Mouse (Mus musculus) embryonic facial prominence, embryonic 10.5 days (tissue): ENCODE data around the gene Gm49366. TPM values are rescaled to one million over a fixed set of nuclear protein-coding genes. Genes with fewer than 3 reads are reported as not detected.
A peak's percentile ranks its signal among the peaks of the same experiment; 100 is the strongest.
"Not testable (repeated sequence)": the region's sequence is repeated elsewhere in the genome, so short reads cannot be mapped to it uniquely, and the experiment has no call there.

Source experiments
- DNase-seq: peaks from one replicate; pipeline ENCODE4 v3.0.0-alpha.2; 2017; ENCODE audit warnings: low spot score
- H3K27ac ChIP-seq: fragments of 300-500 bp; sonication (generic); replicated peaks from 2 replicates; pipeline ENCODE4 v1.5.1; 2016; ENCODE audit warnings: mild to moderate bottlenecking
- H3K27me3 ChIP-seq: fragments of 300-500 bp; sonication (generic); replicated peaks from 2 replicates; pipeline ENCODE4 v1.6.1; 2016; ENCODE audit warnings: low read depth, mild to moderate bottlenecking; ENCODE audit not compliant: poor library complexity, severe bottlenecking
- H3K36me3 ChIP-seq: fragments of 300-500 bp; sonication (generic); replicated peaks from 2 replicates; pipeline ENCODE4 v1.6.1; 2016; ENCODE audit warnings: mild to moderate bottlenecking, moderate library complexity
- H3K4me1 ChIP-seq: fragments of 300-500 bp; sonication (generic); 2 replicates; pipeline ENCODE4 v1.6.1; 2016
- H3K4me3 ChIP-seq: fragments of 300-500 bp; sonication (generic); 2 replicates; pipeline ENCODE4 v1.5.1; 2016; ENCODE audit warnings: mild to moderate bottlenecking, moderate library complexity
- H3K9me3 ChIP-seq: fragments of 300-500 bp; sonication (generic); 2 replicates; pipeline ENCODE4 v1.6.1; 2016; ENCODE audit warnings: mild to moderate bottlenecking
- WGBS: fragments of 180-500 bp; shearing (Covaris S2); methylation state at CpG from one replicate; pipeline ENCODE4 v1.1.7; 2016; 5-methylcytosine and 5-hydroxymethylcytosine counted together
- polyA plus RNA-seq: library from polyadenylated mRNA; unstranded; fragments of >200 nt; fragmentation: Nextera tagmentation; extraction: Ambion mirVana; gene quantifications from 2 replicates; pipeline ENCODE4 v1.2.1, GENCODE M21; 2016

Gene Gm49366
- polyA plus RNA-seq, 1 experiment from 2014 or later = not detected

DNA sequence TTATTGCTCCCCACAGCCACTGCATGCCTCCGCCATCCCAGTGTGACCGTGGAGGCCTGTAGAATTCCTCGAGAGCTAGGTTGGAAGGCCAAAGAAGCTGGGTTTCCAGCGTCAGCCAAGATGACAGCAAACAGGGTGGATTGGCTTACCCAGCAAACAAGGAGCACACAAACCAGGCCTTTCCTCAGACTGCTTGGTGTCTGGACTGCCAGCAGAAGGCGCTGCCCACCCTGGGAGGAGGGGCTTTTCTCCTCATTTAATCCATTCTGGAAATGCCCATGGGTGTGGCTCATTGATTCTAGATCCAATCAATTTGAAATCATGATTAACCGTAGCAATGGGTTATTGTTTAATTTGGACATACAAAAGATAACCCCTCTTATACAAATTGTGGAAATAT, 25.6 kb upstream of the Gm49366 start:
- Histone ChIP-seq H3K36me3 (peaks cover 17% of the 10 kb centered on the region), H3K9me3 (no peaks in the 10 kb centered on the region), H3K27ac (no peak overlapping the region), H3K4me3 (no peak overlapping the region), H3K27me3 (0 out of 2 replicates have a peak, but pooled peaks cover 6% of the 10 kb centered on the region), H3K4me1 (peaks cover 19% of the 10 kb centered on the region)
- DNase-seq = no peak
- 73% methylated on average over 6 of the region's 6 CpGs for WGBS

DNA sequence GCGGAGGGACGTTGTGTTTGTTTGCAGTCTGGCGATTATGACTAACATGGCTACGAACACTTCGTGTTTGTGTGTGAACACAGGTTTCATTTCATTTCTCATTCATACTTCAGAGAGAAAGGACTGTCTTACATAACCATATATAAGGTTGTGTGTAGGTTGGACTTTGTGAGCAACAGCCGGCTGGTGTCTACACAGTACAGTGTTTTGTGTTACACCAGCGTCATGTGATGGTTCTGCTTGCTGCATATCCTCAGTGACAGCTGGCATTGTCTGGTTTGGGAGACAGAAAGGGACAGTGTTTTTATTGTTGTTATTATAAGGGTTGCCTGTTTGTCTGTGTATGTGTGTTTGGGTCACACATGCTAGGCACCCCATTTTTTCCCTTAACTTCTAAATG, 25.0 kb upstream of the Gm49366 start:
- 94% methylated on average over 7 of the region's 7 CpGs for WGBS
- H3K4me1 ChIP-seq = peaks cover 18% of the 10 kb centered on the region
- H3K36me3 ChIP-seq = peaks cover 17% of the 10 kb centered on the region
- no peak overlapping the region for H3K27ac ChIP-seq
- 0 out of 2 replicates have a peak, but pooled peaks cover 2% of the 10 kb centered on the region for H3K27me3 ChIP-seq
- no peak overlapping the region for H3K4me3 ChIP-seq
- no peak for DNase-seq
- no peaks in the 10 kb centered on the region for H3K9me3 ChIP-seq

DNA sequence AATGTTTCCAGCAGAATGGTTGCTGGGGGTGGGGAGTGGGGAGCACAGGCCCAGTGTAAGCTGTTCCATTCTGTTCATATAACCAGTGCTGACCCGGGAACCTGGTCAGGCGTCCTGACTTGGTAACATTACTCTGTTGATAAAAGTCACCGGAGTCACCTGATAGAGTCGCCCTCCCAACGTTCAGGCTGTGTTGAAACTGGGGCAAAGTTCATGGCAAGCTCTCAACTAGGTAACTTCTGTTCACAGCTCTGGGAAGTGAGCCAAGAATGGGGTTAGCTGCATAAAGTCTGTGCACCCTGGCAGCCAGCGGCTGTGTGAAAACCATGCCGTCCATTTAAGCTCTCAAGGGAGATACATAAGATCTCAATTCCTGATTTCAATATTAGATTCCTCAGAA, 18.2 kb upstream of the Gm49366 start:
- DNase-seq, H3K4me3 ChIP-seq, H3K4me1 ChIP-seq, H3K27me3 ChIP-seq, H3K27ac ChIP-seq, H3K9me3 ChIP-seq: not testable (repeated sequence)
- 84% methylated on average over 7 of the region's 7 CpGs for WGBS
- H3K36me3 ChIP-seq = peaks cover 12% of the 10 kb centered on the region

DNA sequence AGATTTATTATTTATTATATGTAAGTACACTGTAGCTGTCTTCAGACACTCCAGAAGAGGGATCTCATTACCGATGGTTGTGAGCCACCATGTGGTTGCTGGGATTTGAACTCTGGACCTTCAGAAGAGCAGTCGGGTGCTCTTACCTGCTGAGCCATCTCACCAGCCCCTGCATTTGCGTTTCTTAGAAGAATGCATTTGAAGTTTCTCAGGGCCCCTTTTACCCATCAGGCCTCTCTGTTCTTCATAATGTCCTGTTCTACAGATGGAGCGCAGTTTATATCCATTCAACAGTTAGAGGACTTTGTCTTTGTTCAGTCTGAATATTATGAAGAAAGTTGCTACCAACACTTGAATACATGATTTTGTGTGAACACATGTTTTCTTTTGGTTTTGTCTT, 16.5 kb upstream of the Gm49366 start:
- H3K27ac ChIP-seq, H3K4me1 ChIP-seq: not testable (repeated sequence)
- 89% methylated on average over 4 of the region's 4 CpGs for WGBS

GRCm38 (mm10) chr12:84023052-84023745, 15.5 kb upstream of the Gm49366 start:
- Histone ChIP-seq H3K4me3 (no peak overlapping the region), H3K9me3 (no peaks in the 10 kb centered on the region), H3K27me3 (no peaks in the 10 kb centered on the region), H3K27ac (no peak overlapping the region), H3K4me1 (no peaks in the 10 kb centered on the region), H3K36me3 (no peaks in the 10 kb centered on the region; the same call in 1 of the 2 replicates)
- WGBS = 78% methylated on average over 9 of the region's 9 CpGs
- no peak for DNase-seq

More for the DNA sequence above, 16.5 kb upstream of the Gm49366 start:
- not testable (repeated sequence) for H3K36me3 ChIP-seq, H3K9me3 ChIP-seq, H3K27me3 ChIP-seq, DNase-seq, H3K4me3 ChIP-seq

DNA sequence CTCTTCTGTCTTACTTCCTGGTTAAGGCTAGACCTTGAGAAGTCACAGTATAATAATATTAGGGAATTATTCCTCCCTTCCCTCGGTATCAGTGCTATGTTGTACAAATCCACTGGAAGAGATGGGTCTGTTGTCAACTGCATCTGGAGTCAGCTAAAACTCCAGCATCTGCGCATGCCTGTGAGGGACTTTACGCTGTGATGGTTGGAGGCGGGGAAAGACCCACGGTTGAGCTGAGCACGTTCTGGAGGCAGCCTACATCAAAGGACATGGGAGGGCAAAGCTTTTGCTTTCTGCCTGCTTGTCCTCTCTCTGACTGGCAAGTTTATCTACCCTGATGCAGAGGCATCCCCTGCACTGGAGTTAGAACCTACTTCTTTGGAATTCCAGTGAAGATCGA, 12.8 kb upstream of the Gm49366 start:
- no peak overlapping the region for H3K27ac ChIP-seq
- H3K36me3 ChIP-seq = no peaks in the 10 kb centered on the region
- no peaks in the 10 kb centered on the region for H3K4me1 ChIP-seq
- no peaks in the 10 kb centered on the region for H3K9me3 ChIP-seq
- H3K4me3 ChIP-seq = no peak overlapping the region
- no peaks in the 10 kb centered on the region for H3K27me3 ChIP-seq
- WGBS = 93% methylated on average over 7 of the region's 7 CpGs
- no peak for DNase-seq

DNA sequence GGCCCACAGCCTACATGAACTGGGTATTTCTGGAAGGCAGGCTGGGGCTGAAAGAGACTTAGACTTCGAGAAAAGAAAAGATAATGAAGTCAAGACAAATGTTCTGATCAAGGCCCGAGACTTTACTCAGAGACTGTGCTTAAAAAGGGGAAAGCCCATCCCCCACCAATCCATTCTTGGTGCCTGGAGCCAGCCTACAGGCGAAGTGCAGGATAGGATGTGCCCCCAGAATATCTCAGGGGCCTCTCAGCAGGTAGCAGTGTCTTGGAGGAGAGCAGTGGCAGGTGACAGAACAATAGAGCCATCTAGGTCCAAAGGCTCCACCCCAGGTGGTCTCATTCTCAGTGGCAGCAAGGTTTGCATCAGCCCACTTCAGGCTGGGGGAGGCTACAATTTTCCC, 10.4 kb upstream of the Gm49366 start:
- H3K36me3 ChIP-seq, H3K9me3 ChIP-seq, H3K27ac ChIP-seq, H3K27me3 ChIP-seq, DNase-seq, H3K4me3 ChIP-seq, H3K4me1 ChIP-seq: not testable (repeated sequence)
- 43% methylated on average over 3 of the region's 3 CpGs for WGBS

- not testable (repeated sequence) for H3K27me3 ChIP-seq, H3K9me3 ChIP-seq, H3K4me3 ChIP-seq, H3K4me1 ChIP-seq, H3K36me3 ChIP-seq, DNase-seq, H3K27ac ChIP-seq
- WGBS = 80% methylated on average over 1 of the region's 1 CpGs
Observed at GRCm38 (mm10) chr12:84029043-84029442, 9.7 kb upstream of the Gm49366 start.

DNA sequence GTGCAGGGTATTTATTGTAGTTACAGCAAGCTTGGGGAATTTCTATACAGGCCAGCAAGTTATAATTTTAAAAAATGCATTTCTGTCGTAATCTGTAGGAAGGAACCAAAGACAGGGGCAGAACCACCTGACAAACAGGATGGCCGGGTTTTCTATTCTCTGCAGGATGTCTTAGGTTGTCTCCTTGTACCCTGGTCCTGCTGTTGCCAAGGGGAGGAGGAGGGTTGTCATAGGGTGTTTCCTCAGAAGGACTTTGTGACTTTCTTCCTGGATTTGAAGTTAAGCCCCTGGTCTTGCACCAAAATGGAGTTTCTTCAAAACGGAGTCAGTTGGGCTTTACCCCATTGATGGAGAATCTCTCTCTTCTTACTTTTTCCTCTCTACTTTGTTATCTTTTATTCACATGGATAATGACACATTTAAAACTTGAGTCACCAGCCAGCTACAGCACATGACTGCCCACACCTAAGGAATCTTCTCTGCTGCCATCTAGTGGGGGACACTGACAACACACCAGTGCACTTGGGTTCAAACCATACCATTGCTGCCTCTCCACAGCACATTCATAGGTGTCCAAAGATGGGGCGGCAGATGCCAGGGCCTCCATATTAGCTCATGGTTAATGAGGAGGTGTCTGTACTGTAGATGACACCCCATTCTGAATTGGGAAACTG, 7.9 kb upstream of the Gm49366 start:
- Histone ChIP-seq H3K27ac (no peak overlapping the region), H3K9me3 (no peaks in the 10 kb centered on the region), H3K4me1 (no peaks in the 10 kb centered on the region), H3K4me3 (no peak overlapping the region), H3K36me3 (no peaks in the 10 kb centered on the region), H3K27me3 (no peaks in the 10 kb centered on the region)
- WGBS = 79% methylated on average over 4 of the region's 4 CpGs
- peak; percentile 63 for DNase-seq

GRCm38 (mm10) chr12:84032854-84033253, 5.9 kb upstream of the Gm49366 start:
- WGBS = 92% methylated on average over 4 of the region's 4 CpGs
- Histone ChIP-seq H3K27ac (no peak overlapping the region), H3K27me3 (peaks cover 10% of the 10 kb centered on the region)

DNA sequence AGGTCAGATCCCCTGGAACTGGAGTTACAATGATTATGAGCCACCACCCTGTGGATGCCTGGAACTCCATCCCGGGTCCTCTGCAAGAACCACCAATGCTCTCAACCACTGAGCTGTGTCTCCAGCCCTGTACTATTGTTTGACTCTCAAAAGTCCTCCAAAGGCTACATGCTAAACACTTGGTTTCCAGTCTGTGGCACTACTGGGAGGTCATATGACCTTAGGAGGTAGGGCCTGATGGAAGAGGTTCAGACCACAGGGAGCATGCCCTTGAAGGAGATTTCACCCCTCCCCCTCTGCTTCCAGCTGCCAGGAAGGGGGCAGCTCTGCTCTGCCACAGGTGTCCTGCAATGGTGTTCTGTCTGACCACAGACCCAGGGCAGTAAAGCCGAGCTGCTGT, 5.4 kb upstream of the Gm49366 start:
- H3K27ac ChIP-seq, H3K4me1 ChIP-seq, H3K9me3 ChIP-seq, H3K36me3 ChIP-seq, DNase-seq, H3K4me3 ChIP-seq, H3K27me3 ChIP-seq: not testable (repeated sequence)
- 86% methylated on average over 2 of the region's 2 CpGs for WGBS

More at GRCm38 (mm10) chr12:84032854-84033253, 5.9 kb upstream of the Gm49366 start:
- Histone ChIP-seq H3K9me3 (no peaks in the 10 kb centered on the region), H3K4me3 (no peak overlapping the region), H3K36me3 (no peaks in the 10 kb centered on the region), H3K4me1 (no peaks in the 10 kb centered on the region; the same call in 1 of the 2 replicates)
- DNase-seq = no peak

GRCm38 (mm10) chr12:84034108-84034507, 4.6 kb upstream of the Gm49366 start:
- Histone ChIP-seq H3K27me3 (peaks cover 10% of the 10 kb centered on the region), H3K4me1 (peaks cover 3% of the 10 kb centered on the region; the same call in 1 of the 2 replicates), H3K27ac (no peak overlapping the region), H3K9me3 (no peaks in the 10 kb centered on the region), H3K4me3 (no peak overlapping the region), H3K36me3 (no peaks in the 10 kb centered on the region)
- DNase-seq = no peak
- WGBS = 80% methylated on average over 4 of the region's 4 CpGs

GRCm38 (mm10) chr12:84038241-84038640, 494 bp upstream of the Gm49366 start, which contains the start of gene Acot4:
Gene Acot4 (plus strand): TSS chr12:84038379.
- not testable (repeated sequence) for H3K4me1 ChIP-seq, H3K36me3 ChIP-seq, H3K27me3 ChIP-seq
- WGBS = 10% methylated on average over 32 of the region's 32 CpGs
- peak; percentile 40 for DNase-seq
- Histone ChIP-seq H3K4me3 (peak within 1 kb of the TSS; percentile 59), H3K27ac (peak within 1 kb of the TSS; percentile 70), H3K9me3 (peaks cover 13% of the 10 kb centered on the region; the same call in 1 of the 2 replicates)
